Mouse (Mus musculus): ENCODE results near the gene Pygb.

DNA sequence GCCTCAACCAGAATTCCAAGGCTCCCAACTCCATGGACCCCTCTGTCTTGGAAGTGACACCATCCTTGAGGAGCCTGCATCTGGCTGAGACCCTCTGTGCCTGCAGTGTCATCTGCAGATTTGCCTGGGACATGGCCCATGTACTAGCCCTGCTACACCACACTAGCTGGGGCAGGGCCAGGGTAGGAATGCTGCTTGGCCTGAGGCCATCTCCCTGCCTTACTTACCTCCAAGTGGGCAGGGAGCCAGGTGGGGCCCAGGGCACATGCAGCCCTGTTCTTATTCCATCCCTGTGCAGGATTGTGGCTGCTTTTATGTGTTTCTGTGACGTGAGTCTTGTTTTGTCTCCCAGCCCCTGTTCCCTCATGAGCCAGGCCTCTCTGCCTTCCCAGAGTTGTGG lies 15.8 kb upstream of the Pygb start:
- no peak for TF ChIP-seq CTCF (IDR thresholded peaks at IDR 0.05; ENCODE audit: low read depth)
- TF ChIP-seq EP300 (IDR thresholded peaks at IDR 0.05; ENCODE audit: low read depth): no peak
